Mouse (Mus musculus) ES-Bruce4 (cell line): ENCODE data around the gene Fmr1. TPM values are rescaled to one million over a fixed set of nuclear protein-coding genes. Genes with fewer than 3 reads are reported as not detected.
A peak's percentile ranks its signal among the peaks of the same experiment; 100 is the strongest.

ENCODE experiments used
- H3K27ac ChIP-seq: 2 replicates; pipeline ENCODE4 v1.5.1; 2012; ENCODE audit warnings: low read length, inconsistent platforms; ENCODE audit not compliant: insufficient read depth
- H3K27me3 ChIP-seq: 2 replicates; pipeline ENCODE4 v1.6.1; 2012; ENCODE audit warnings: mild to moderate bottlenecking, low read length, inconsistent platforms; ENCODE audit not compliant: control insufficient read depth, poor library complexity, insufficient read depth, severe bottlenecking
- H3K36me3 ChIP-seq: 2 replicates; pipeline ENCODE4 v1.6.1; 2012; ENCODE audit warnings: inconsistent platforms, mild to moderate bottlenecking, low read length, moderate library complexity; ENCODE audit not compliant: control insufficient read depth, poor library complexity, insufficient read depth, severe bottlenecking
- H3K4me1 ChIP-seq: one replicate; pipeline ENCODE4 v1.8.1; 2011; ENCODE audit warnings: low read length; ENCODE audit not compliant: control insufficient read depth, insufficient read depth
- H3K4me3 ChIP-seq: 2 replicates; pipeline ENCODE4 v1.5.1; 2011; ENCODE audit warnings: low read depth, mild to moderate bottlenecking, low read length
- H3K9ac ChIP-seq: 2 replicates; pipeline ENCODE4 v1.6.1; 2012; ENCODE audit warnings: low read depth, mild to moderate bottlenecking, inconsistent platforms; ENCODE audit not compliant: poor library complexity, severe bottlenecking
- H3K9me3 ChIP-seq: replicated peaks from 2 replicates; pipeline ENCODE4 v1.6.1; 2012; ENCODE audit warnings: mild to moderate bottlenecking, low read length, inconsistent platforms; ENCODE audit not compliant: control insufficient read depth, poor library complexity, insufficient read depth, severe bottlenecking
- CTCF ChIP-seq: IDR thresholded peaks from one replicate; pipeline ENCODE4 v1.8.1; 2011; ENCODE audit warnings: low read depth, low read length
- EP300 ChIP-seq: IDR thresholded peaks from 2 replicates; pipeline ENCODE4 v1.6.1; 2011; ENCODE audit warnings: low read depth, low read length; ENCODE audit not compliant: insufficient read depth
- POLR2A ChIP-seq: IDR thresholded peaks from one replicate; pipeline ENCODE4 v1.8.1; 2011; ENCODE audit warnings: low read length; ENCODE audit not compliant: insufficient read depth
- polyA plus RNA-seq: library from polyadenylated mRNA; stranded (reverse); fragments of >200 nt; gene quantifications from 2 replicates; pipeline ENCODE4 v1.2.4, GENCODE M21; 2011; ENCODE audit warnings: low read depth; ENCODE audit not compliant: missing spikeins, insufficient read depth, insufficient read length

The Fmr1 gene
- polyA plus RNA-seq, 1 experiment: 96.3 TPM

DNA sequence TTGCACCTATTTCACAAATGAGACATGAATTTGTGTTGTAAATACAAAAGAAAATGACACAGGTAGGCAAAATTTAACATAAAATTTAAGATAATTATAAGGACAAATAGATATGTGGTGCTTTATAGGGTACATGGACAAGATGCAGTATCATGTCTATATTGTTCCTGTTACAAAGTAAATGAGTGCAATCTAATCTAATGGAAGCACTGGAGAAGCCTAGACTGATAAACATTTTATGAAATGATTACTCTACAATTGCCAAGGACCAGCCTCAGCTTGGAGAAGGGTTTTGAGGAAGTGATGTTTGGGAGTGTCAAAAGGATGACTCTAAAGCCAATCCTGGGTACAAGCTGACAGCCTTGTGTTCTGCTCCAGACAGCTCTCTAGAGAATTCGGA, 58.6 kb downstream of the Fmr1 start:
- H3K4me3 ChIP-seq: no peak overlapping the region
- H3K36me3 ChIP-seq: no peaks in the 10 kb centered on the region
- no peak overlapping the region for H3K27ac ChIP-seq
- H3K4me1 ChIP-seq: no peaks in the 10 kb centered on the region
- no peak for TF ChIP-seq POLR2A
- TF ChIP-seq EP300: no peak
- TF ChIP-seq CTCF: no peak
- H3K27me3 ChIP-seq: no peaks in the 10 kb centered on the region
- no peak overlapping the region for H3K9ac ChIP-seq
- no peaks in the 10 kb centered on the region for H3K9me3 ChIP-seq

DNA sequence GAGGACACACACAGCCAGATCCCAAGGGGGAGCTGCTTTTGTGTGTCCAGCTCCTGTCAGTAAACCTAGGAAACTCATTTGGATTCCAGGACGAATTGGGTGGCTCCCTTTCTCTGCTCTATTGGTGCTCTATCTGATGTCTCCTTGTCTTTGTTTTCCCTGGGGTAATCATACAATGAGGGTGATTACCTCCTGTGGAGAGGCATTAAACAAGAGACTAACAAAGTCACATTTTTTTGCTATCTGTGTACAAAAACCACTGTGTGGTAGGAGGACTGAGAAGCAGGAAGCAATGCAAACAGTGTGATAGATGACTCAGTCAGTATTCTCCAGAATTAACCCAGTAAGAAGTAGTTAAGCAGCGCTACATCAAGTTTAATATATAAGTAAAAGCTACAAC, 61.7 kb downstream of the Fmr1 start:
- H3K27ac ChIP-seq: no peak overlapping the region
- TF ChIP-seq EP300 (no peak), POLR2A (no peak), CTCF (no peak)
- H3K9me3 ChIP-seq: no peaks in the 10 kb centered on the region
- H3K9ac ChIP-seq: no peak overlapping the region
- H3K4me1 ChIP-seq: no peaks in the 10 kb centered on the region
- H3K4me3 ChIP-seq: no peak overlapping the region
- no peaks in the 10 kb centered on the region for H3K27me3 ChIP-seq
- H3K36me3 ChIP-seq: no peaks in the 10 kb centered on the region

DNA sequence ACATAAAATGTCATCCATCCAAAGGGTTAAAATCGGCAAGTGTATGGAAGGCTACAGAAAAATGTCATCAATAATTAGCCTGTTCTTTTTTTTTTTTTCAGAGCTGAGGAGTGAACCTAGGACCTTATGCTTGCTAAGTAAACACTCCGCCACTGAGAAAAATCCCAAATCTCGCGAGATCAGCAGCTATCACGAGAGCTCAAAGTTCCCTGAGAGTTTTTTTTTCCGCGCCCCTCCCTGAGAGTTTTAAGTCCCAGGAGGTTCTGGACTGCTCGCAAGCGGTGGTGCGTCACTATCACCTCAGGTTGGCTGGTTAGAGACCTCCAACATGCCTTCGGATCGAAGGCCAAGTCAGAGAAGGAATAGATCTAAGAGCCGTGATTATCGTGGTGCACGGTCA, 83.3 kb downstream of the Fmr1 start, which contains the start of gene Fmr1nb:
Gene Fmr1nb (plus strand): TSS at position 234 of the 400 bp plus-strand sequence.
- Histone ChIP-seq H3K9me3 (no peaks in the 10 kb centered on the region), H3K27me3 (no peaks in the 10 kb centered on the region), H3K27ac (no peak within 1 kb of the TSS), H3K4me3 (peak within 1 kb of the TSS; percentile 90), H3K36me3 (no peaks in the 10 kb centered on the region), H3K9ac (peak within 1 kb of the TSS; percentile 34), H3K4me1 (no peaks in the 10 kb centered on the region)
- TF ChIP-seq EP300: no peak
- TF ChIP-seq CTCF: no peak
- no peak for TF ChIP-seq POLR2A

Other genes with a start within 250 kb of the Fmr1 start
- 12.1 and 13.1 TPM in 2 replicates for gene Fmr1nb, start 83.3 kb downstream of the Fmr1 start, polyA plus RNA-seq
- gene Gm14698, start 142.6 kb downstream of the Fmr1 start, polyA plus RNA-seq: 9.4 and 9.8 TPM in 2 replicates
- gene Gm6812, start 214.5 kb downstream of the Fmr1 start, polyA plus RNA-seq: not detected in 2 replicates